Mouse (Mus musculus): ENCODE results near the gene Enpp6. TPM values are rescaled to one million over a fixed set of nuclear protein-coding genes. Genes with fewer than 3 reads are reported as not detected.

Gene Enpp6
- polyA plus RNA-seq, 1 experiment from 2014 or later, result 0.32 TPM

- ATAC-seq (no peak), DNase-seq (ENCODE audit: low read depth, low spot score) (no peak)
- CTCF ChIA-PET, result interaction anchor here (1.0 to 1.7 kb wide), 4 partner anchors 22 to 168 kb away, joined by 3 to 5 read pairs (median 3); no protein-coding TSS in a partner anchor
- H3K27me3 ChIP-seq, result no peaks in the 10 kb centered on the region
- TF ChIP-seq CTCF (IDR thresholded peaks at IDR 0.05), result no peak
- POLR2A ChIA-PET, result interaction anchor here (1.2 kb wide), 1 partner anchor 10 kb away, joined by 3 read pairs; no protein-coding TSS in a partner anchor
- in situ Hi-C loops (cut with MboI; ENCODE audit: low pct_unique_long_range_greater_than_20kb), result no loop called here
Observed at GRCm38 (mm10) chr8:47114133-47114796, 127.6 kb downstream of the Enpp6 start.

GRCm38 (mm10) chr8:47117336-47117735, 130.6 kb downstream of the Enpp6 start:
- POLR2A ChIA-PET, result no interaction called here
- DNase-seq (ENCODE audit: low read depth, low spot score), result no peak
- no peak for ATAC-seq
- CTCF ChIA-PET, result no interaction called here
- in situ Hi-C loops (cut with MboI; ENCODE audit: low pct_unique_long_range_greater_than_20kb), result no loop called here
- no peak for TF ChIP-seq CTCF (IDR thresholded peaks at IDR 0.05)
- peaks cover 2% of the 10 kb centered on the region for H3K27me3 ChIP-seq

DNA sequence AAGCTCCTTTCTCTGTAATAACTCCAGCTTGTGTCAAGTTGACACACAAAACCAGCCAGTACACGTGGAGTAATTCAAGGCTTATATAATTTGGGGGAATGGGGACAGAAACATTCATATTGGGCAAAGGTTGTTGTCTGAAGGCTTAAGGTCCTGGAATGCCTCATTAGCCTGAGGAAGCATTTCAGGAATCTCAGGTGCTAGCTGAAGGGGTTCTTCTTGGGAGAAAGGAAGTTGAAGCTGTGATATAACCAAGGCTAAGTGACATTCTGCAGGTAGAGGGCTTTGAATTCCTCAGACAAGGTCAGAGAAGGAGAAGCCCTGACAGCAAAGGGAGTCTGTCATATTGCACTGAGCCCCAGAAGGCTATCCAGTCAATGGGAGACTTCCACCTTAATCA, 133.2 kb downstream of the Enpp6 start:
- no peak for DNase-seq (ENCODE audit: low read depth, low spot score)
- H3K27me3 ChIP-seq, result peaks cover 3% of the 10 kb centered on the region
- ChIA-PET CTCF (interaction anchor here (1.2 kb wide), 1 partner anchor 18 kb away, joined by 5 read pairs; no protein-coding TSS in a partner anchor), POLR2A (no interaction called here)
- in situ Hi-C loops (cut with MboI; ENCODE audit: low pct_unique_long_range_greater_than_20kb), result no loop called here
- no peak for ATAC-seq
- no peak for TF ChIP-seq CTCF (IDR thresholded peaks at IDR 0.05)

GRCm38 (mm10) chr8:47128859-47129258, 142.2 kb downstream of the Enpp6 start:
- ATAC-seq (no peak), DNase-seq (ENCODE audit: low read depth, low spot score) (no peak)
- CTCF ChIA-PET, result interaction anchor here (1.4 kb wide), 1 partner anchor 15 kb away, joined by 3 read pairs; no protein-coding TSS in a partner anchor
- H3K27me3 ChIP-seq, result peaks cover 4% of the 10 kb centered on the region
- TF ChIP-seq CTCF (IDR thresholded peaks at IDR 0.05), result no peak
- POLR2A ChIA-PET, result no interaction called here
- in situ Hi-C loops (cut with MboI; ENCODE audit: low pct_unique_long_range_greater_than_20kb), result no loop called here

- no peaks in the 10 kb centered on the region for H3K27me3 ChIP-seq
- ChIA-PET CTCF (no interaction called here), POLR2A (no interaction called here)
- DNase-seq (ENCODE audit: low read depth, low spot score) (no peak), ATAC-seq (no peak)
- no peak for TF ChIP-seq CTCF (IDR thresholded peaks at IDR 0.05)
- in situ Hi-C loops (cut with MboI; ENCODE audit: low pct_unique_long_range_greater_than_20kb), result no loop called here
Observed at GRCm38 (mm10) chr8:47133381-47133780, 146.7 kb downstream of the Enpp6 start.

DNA sequence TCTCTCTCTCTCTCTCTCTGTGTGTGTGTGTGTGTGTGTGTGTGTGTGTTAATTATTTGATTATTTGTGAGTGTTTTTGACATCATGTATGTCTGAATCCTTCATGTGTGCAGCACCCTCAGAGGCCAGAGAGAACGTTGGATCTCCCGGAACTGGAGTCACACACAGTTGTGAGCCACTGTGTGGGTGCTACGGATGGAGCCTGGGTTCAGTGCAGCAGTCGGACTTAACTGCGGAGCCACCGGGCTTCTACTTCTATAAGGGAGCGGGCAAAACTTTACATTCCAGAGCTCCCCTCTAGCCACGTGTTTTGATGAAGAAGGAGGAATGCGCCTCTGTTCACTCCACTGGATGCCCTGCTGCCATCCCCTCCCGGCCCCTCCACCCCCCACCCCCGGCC, 148.0 kb downstream of the Enpp6 start:
- ChIA-PET CTCF (no interaction called here), POLR2A (no interaction called here)
- TF ChIP-seq CTCF (IDR thresholded peaks at IDR 0.05), result no peak
- ATAC-seq, result no peak
- no peak for DNase-seq (ENCODE audit: low read depth, low spot score)
- in situ Hi-C loops (cut with MboI; ENCODE audit: low pct_unique_long_range_greater_than_20kb), result no loop called here
- no peaks in the 10 kb centered on the region for H3K27me3 ChIP-seq

GRCm38 (mm10) chr8:47135586-47135985, 148.9 kb downstream of the Enpp6 start:
- DNase-seq (ENCODE audit: low read depth, low spot score) (no peak), ATAC-seq (no peak)
- ChIA-PET CTCF (no interaction called here), POLR2A (no interaction called here)
- in situ Hi-C loops (cut with MboI; ENCODE audit: low pct_unique_long_range_greater_than_20kb), result no loop called here
- TF ChIP-seq CTCF (IDR thresholded peaks at IDR 0.05), result no peak
- H3K27me3 ChIP-seq, result no peaks in the 10 kb centered on the region

DNA sequence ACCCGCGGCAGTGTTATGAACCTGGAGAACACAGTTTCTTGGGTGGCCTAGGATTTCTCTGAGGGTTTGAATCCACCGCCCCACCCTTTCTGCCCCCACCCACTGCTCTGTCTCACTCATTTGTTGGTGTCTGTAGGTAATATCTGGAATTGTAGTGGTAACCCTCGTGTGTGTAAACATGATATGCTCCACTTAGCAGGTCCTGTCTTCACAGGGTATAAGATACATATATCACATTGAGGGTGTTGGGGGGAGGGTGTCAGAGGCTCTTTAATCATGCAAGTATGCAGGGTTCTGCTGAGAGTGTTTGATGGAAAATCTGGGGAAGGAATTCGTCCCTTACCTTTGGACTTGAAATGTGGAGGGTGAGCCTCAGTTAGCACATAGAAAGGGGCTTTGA, 149.4 kb downstream of the Enpp6 start:
- no peak for TF ChIP-seq CTCF (IDR thresholded peaks at IDR 0.05)
- POLR2A ChIA-PET, result no interaction called here
- H3K27me3 ChIP-seq, result no peaks in the 10 kb centered on the region
- no peak for ATAC-seq
- CTCF ChIA-PET, result no interaction called here
- in situ Hi-C loops (cut with MboI; ENCODE audit: low pct_unique_long_range_greater_than_20kb), result no loop called here
- DNase-seq (ENCODE audit: low read depth, low spot score), result no peak

GRCm38 (mm10) chr8:47145258-47145657, 158.6 kb downstream of the Enpp6 start:
- H3K27me3 ChIP-seq, result no peaks in the 10 kb centered on the region
- ATAC-seq (no peak), DNase-seq (ENCODE audit: low read depth, low spot score) (no peak)
- ChIA-PET CTCF (no interaction called here), POLR2A (no interaction called here)
- in situ Hi-C loops (cut with MboI; ENCODE audit: low pct_unique_long_range_greater_than_20kb), result no loop called here
- no peak for TF ChIP-seq CTCF (IDR thresholded peaks at IDR 0.05)

Other genes starting within 250 kb of the Enpp6 start
- 36.5 TPM for gene Irf2, start 247.2 kb upstream of the Enpp6 start, polyA plus RNA-seq (2021)

Data from Patski (cell line).